Mouse (Mus musculus): ENCODE results near the gene Dct.

Dct gene

GRCm38 (mm10) chr14:118042066-118042762 lies 9.8 kb downstream of the Dct start:
- no peak for DNase-seq

GRCm38 (mm10) chr14:118040550-118041250 lies 11.3 kb downstream of the Dct start:
- no peak for DNase-seq

DNA sequence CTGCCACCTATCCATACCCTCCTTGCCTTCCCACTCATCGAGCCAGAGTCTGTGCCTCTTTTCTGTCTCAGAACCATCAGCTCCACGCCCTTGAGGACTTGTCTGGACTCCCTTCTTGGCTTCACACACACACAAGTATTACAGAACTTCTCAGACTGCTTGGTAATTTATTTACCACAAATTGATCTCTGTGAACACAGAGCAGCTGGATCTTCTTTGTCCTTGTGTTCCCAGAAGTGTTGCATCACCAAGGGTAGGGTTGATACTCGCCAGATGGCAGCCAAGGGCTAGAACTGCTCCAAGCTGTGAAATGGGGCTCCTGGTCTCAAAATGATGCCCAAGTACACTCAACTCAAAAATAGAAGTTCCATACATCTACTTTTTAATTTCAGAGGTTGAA lies 13.0 kb downstream of the Dct start:
- peak; percentile 27 for DNase-seq

DNA sequence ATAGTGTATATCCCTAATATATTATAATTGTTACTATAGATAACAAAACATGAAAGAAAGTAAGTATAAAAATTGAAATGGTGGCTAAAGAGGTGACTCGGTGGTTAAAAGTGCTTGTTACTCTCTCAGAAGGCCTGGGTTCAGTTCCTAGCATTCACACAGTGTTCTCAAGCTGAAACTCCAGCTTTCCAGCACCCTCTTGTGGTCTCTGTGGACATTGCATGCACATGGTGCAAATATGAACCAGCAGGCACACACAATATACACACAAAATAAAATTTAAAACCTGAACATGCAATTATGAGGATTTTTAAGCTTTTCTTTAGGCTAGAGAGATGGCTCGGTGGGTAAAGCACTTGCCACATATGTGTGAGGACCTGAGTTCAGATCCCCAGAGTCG lies 24.5 kb downstream of the Dct start:
- DNase-seq = no peak

GRCm38 (mm10) chr14:118021867-118022543 lies 30.0 kb downstream of the Dct start:
- DNase-seq = no peak

GRCm38 (mm10) chr14:118019314-118019713 lies 32.7 kb downstream of the Dct start:
- no peak for DNase-seq

- no peak for DNase-seq
Observed at GRCm38 (mm10) chr14:118013237-118013636, 38.8 kb downstream of the Dct start.

GRCm38 (mm10) chr14:118009541-118009940 lies 42.5 kb downstream of the Dct start:
- no peak for DNase-seq

DNA sequence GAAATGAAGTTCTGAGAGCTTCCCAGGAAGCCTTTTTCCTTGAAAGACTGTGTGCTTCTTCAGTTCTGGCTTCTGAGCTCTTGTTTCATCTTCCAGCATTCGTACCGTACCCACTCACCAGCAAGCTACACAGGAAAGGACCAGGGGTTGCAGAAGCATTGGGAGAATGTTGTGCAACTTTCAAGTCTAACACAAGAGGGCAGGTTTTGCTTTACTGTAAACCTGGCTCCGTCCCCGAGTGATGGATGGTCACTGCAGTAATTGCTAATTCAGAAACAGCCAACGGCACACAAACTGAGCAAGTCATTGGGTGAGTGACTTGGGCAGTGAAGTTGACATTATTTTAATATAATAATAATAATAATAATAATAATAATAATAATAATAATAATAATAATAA lies 46.3 kb downstream of the Dct start:
- DNase-seq = peak; percentile 63

GRCm38 (mm10) chr14:118004434-118004833 lies 47.6 kb downstream of the Dct start:
- no peak for DNase-seq

DNA sequence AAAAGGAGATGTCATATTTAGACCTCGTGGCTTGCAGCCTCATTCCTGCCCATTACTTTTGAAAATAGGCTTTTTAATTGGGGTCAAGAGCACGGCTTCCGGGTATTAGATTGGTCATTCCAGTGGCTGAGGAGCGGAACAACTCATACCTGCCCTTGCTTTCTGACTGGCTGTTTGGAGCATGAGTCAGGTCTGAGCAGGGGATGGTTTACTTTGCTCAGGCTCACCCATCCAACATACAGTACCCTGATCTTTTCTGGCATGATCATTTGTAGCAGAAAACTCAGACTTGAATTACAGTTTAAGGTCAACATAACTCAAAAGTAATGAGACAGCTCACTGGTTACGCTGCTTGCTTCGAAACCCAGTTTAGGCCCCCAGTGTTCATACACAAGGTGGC lies 58.2 kb downstream of the Dct start:
- DNase-seq = no peak

GRCm38 (mm10) chr14:117992600-117993256 lies 59.3 kb downstream of the Dct start:
- no peak for DNase-seq

DNA sequence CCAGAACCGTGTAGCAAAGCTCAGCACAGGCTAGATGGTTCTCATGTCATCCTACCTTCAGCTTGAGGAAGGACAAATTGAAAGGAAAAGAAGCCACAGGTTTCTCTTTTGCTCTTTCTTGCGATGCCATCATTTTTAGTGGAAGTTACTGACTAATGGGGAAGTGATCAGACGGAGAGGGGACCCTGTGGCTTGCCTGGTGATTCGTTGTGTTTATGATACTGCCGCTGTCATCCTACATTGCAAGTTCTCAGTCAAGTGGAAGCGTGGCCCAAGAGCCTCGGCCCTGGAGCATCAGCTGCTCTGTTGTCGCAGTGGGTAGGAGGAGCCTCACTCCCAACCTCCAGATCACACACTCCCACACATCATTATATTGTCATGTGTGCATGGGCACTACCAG lies 61.8 kb downstream of the Dct start:
- no peak for DNase-seq

GRCm38 (mm10) chr14:117988444-117988843 lies 63.6 kb downstream of the Dct start:
- no peak for DNase-seq

DNA sequence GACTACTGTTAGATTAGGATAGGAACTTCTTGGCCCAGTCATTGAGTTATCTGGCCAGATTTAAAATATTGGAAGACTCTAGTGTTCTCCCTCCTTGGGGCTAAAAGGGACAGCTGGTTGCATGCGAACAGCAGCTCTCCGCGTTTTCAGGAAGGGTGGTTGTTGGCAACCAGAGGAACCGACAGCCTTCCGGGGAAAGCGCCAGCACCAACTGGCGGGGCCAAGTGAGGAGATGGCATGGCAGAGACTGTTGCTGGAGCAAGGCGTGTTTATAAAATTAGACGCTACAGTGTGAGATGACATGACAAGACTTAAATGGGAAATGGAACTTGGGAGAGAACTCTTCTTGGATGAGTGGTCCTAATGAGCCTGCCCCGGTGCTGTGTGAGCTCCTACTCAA lies 70.5 kb downstream of the Dct start:
- no peak for DNase-seq

DNA sequence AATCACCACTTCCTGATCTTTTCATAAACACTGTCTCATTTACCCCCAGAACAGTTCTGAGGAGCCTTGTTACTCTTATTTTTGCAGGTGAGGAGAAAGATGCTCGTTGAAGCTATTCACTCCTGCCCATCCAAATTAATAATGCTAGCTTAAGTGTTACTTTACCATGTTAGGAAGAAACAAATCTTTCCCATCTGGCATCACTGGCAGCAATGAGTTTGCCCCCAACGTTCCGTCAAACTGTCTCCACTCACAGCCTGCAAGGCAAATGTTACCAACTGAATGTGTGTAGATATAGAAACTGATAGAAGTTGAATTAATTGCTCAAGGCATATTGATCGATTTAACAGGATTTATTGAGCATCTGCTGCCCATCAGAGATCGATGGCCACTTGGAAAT lies 79.5 kb downstream of the Dct start:
- DNase-seq = no peak

Data from lung, postnatal 14 days (tissue).